Mouse (Mus musculus) kidney, adult 2 months (tissue): ENCODE measurements around the gene Hist1h2af.

ENCODE experiments used
- CTCF ChIP-seq: fragments of 200-500 bp; conservative IDR thresholded peaks from 2 replicates; pipeline ENCODE4 v1.5.1; 2011; ENCODE audit warnings: low read depth, mild to moderate bottlenecking, control low read depth, low read length, moderate library complexity, mixed read lengths; ENCODE audit not compliant: insufficient read depth, insufficient read length
- POLR2A ChIP-seq: fragments of 200-500 bp; IDR thresholded peaks from one replicate; pipeline ENCODE4 v1.6.1; 2011; ENCODE audit warnings: low read depth, low read length, control low read depth

DNA sequence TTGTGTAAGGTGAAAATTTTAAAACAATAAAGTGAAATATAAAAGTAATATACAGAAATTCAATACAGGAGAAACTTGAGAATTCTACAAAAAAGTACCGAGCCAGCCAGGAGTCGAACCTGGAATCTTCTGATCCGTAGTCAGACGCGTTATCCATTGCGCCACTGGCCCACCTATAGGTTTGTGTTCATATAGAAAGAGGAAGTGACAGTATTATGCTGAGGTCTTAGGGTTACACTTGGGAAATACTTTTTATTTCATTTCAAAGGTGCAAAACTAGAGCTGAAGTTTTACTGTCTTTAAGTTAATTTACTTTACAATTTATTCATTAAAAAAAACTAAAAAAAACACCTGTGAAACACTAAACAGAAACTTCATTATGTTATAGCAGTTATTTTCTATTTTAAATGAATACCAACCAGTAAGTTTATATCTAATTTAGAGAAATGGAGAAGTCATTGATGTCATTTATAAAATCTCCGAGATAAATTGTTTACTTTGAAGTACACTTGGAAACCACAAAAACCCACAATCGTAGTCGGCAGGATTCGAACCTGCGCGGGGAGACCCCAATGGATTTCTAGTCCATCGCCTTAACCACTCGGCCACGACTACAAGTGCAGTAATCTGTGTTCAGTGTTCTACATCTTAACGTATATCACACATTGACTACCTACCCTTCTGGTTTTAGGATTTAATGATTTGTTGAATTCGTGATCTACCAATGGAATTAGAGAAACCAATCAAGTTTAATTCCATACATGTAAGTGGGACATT is 33.1 kb upstream of the Hist1h2af start:
- TF ChIP-seq POLR2A (no peak), CTCF (no peak)
